Mouse (Mus musculus): ENCODE data around the gene Ints12. TPM values are rescaled to one million over a fixed set of nuclear protein-coding genes. Genes with fewer than 3 reads are reported as not detected.

The Ints12 gene
- polyA plus RNA-seq, 1 experiment from 2014 or later: 25.3 TPM

DNA sequence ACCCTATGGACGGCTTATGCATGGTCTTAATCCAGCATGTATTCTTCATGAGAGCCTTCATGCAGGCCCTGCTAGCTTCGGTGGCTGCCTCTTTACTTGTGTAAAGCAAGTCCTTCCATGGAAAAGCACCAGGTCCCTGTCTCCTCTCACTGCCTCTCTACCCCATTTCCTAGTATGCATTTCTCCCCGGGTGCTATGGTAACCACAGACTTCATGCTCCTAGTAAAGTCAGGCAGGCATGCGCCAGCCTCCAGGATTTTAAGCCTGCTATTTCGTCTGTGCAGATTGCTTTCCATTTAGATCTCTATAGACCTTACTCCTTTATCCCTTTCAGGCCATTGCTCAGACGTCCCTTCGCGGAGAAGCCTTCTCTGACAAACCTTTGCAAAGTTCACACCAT lies 63.0 kb downstream of the Ints12 start:
- Histone ChIP-seq H3K9me3 (ENCODE audit: control insufficient read depth, low read length) (no peaks in the 10 kb centered on the region), H3K4me1 (ENCODE audit: control insufficient read depth, insufficient read depth, low read length) (no peaks in the 10 kb centered on the region), H3K4me2 (ENCODE audit: low read depth, severe bottlenecking) (no peak overlapping the region), H3K27ac (replicated peaks; ENCODE audit: low read depth, low read length) (no peak overlapping the region), H3K4me3 (ENCODE audit: low read depth, low read length) (no peak overlapping the region), H3K36me3 (ENCODE audit: control insufficient read depth, insufficient read depth, low read length) (no peaks in the 10 kb centered on the region), H3K27me3 (ENCODE audit: control insufficient read depth, insufficient read depth, low read length) (no peaks in the 10 kb centered on the region), H3K9ac (ENCODE audit: low read length) (no peak overlapping the region)
- ATAC-seq (ENCODE audit: insufficient number of reproducible peaks, low FRiP score, low TSS enrichment, low read depth): no peak
- WGBS: 85% methylated on average over 8 of the region's 8 CpGs
- DNase-seq (ENCODE audit: low spot score): no peak

- Histone ChIP-seq H3K4me3 (ENCODE audit: low read depth, low read length) (no peak overlapping the region), H3K9ac (ENCODE audit: low read length) (no peak overlapping the region), H3K27me3 (ENCODE audit: control insufficient read depth, insufficient read depth, low read length) (no peaks in the 10 kb centered on the region), H3K9me3 (ENCODE audit: control insufficient read depth, low read length) (no peaks in the 10 kb centered on the region), H3K36me3 (ENCODE audit: control insufficient read depth, insufficient read depth, low read length) (no peaks in the 10 kb centered on the region), H3K4me1 (ENCODE audit: control insufficient read depth, insufficient read depth, low read length) (no peaks in the 10 kb centered on the region), H3K4me2 (ENCODE audit: low read depth, severe bottlenecking) (no peak overlapping the region), H3K27ac (replicated peaks; ENCODE audit: low read depth, low read length) (no peak overlapping the region)
- ATAC-seq (ENCODE audit: insufficient number of reproducible peaks, low FRiP score, low TSS enrichment, low read depth): no peak
- 59% methylated on average over 5 of the region's 5 CpGs for whole genome bisulfite sequencing
- no peak for DNase-seq (ENCODE audit: low spot score)
These were observed 66.6 kb downstream of the Ints12 start for GRCm38 (mm10) chr3:133158260-133158659.

Other genes with a start within 250 kb of the Ints12 start
- gene Npnt, start 141.5 kb upstream of the Ints12 start, polyA plus RNA-seq (2014; fragmentation: Nextera tagmentation; extraction: Ambion mirVana): 11.3 and 12.3 TPM in 2 replicates
- gene Gstcd, start 193 bp downstream of the Ints12 start, polyA plus RNA-seq (2014; fragmentation: Nextera tagmentation; extraction: Ambion mirVana): 10.9 and 12.1 TPM in 2 replicates
- not detected in 2 replicates for gene Arhgef38, start 143.1 kb downstream of the Ints12 start, polyA plus RNA-seq (2014; fragmentation: Nextera tagmentation; extraction: Ambion mirVana)
- gene Ppa2, start 218.3 kb downstream of the Ints12 start, polyA plus RNA-seq (2014; fragmentation: Nextera tagmentation; extraction: Ambion mirVana): 78.4 and 85.8 TPM in 2 replicates

Data from limb, embryonic 11.5 days (tissue).